Mouse (Mus musculus) spleen, postnatal 4 days (tissue): ENCODE results near the gene Tmem138.
"Not testable (repeated sequence)": the region's sequence is repeated elsewhere in the genome, so short reads cannot be mapped to it uniquely, and the experiment has no call there.

ENCODE experiments used
- DNase-seq, 2 experiments: peaks; one replicate each; pipeline ENCODE4 v3.0.0; 2022; ENCODE audit warnings: low spot score in 2 of 2

The Tmem138 gene

GRCm38 (mm10) chr19:10569627-10570026, 7.5 kb downstream of the Tmem138 start:
- DNase-seq = no peak

- no peak for DNase-seq
Observed at GRCm38 (mm10) chr19:10565217-10565616, 11.9 kb downstream of the Tmem138 start.

- no peak for DNase-seq
Observed at GRCm38 (mm10) chr19:10564278-10564677, 12.9 kb downstream of the Tmem138 start.

GRCm38 (mm10) chr19:10562351-10562750, 14.8 kb downstream of the Tmem138 start:
- no peak for DNase-seq

GRCm38 (mm10) chr19:10561558-10562314, 15.4 kb downstream of the Tmem138 start:
- DNase-seq = no peak

- no peak for DNase-seq
Observed at GRCm38 (mm10) chr19:10560108-10560507, 17.1 kb downstream of the Tmem138 start.

GRCm38 (mm10) chr19:10557837-10558375, 19.3 kb downstream of the Tmem138 start:
- not testable (repeated sequence) for DNase-seq

- DNase-seq = no peak
Observed at GRCm38 (mm10) chr19:10557430-10557829, 19.7 kb downstream of the Tmem138 start.

- no peak for DNase-seq
Observed at GRCm38 (mm10) chr19:10557001-10557400, 20.2 kb downstream of the Tmem138 start.

GRCm38 (mm10) chr19:10555624-10556510, 21.3 kb downstream of the Tmem138 start, which contains the start of gene Tmem216:
TSS of gene Tmem216 (minus strand) at chr19:10556238.
- DNase-seq = peak; percentile 86 to 93

GRCm38 (mm10) chr19:10539454-10539853, 37.7 kb downstream of the Tmem138 start:
- DNase-seq = no peak

- no peak for DNase-seq
Observed at GRCm38 (mm10) chr19:10530082-10530481, 47.1 kb downstream of the Tmem138 start.

- DNase-seq = peak; percentile 45 to 67
Observed at GRCm38 (mm10) chr19:10525910-10526309, 51.3 kb downstream of the Tmem138 start, which contains the start of gene Sdhaf2. TSS of gene Sdhaf2 (minus strand) at chr19:10526142.

- peak; percentile 87 to 94 for DNase-seq
Observed at GRCm38 (mm10) chr19:10525106-10525901, 51.9 kb downstream of the Tmem138 start, which contains the start of gene Cpsf7. TSS of gene Cpsf7 (plus strand) at chr19:10525266.

- DNase-seq = no peak
Observed at GRCm38 (mm10) chr19:10524784-10525105, 52.4 kb downstream of the Tmem138 start.

- no peak for DNase-seq
Observed at GRCm38 (mm10) chr19:10523483-10524080, 53.6 kb downstream of the Tmem138 start.

GRCm38 (mm10) chr19:10521926-10522325, 55.2 kb downstream of the Tmem138 start:
- DNase-seq = no peak
